Mouse (Mus musculus) limb, embryonic 12.5 days (tissue): ENCODE measurements around the gene Asic1. TPM values are rescaled to one million over a fixed set of nuclear protein-coding genes. Genes with fewer than 3 reads are reported as not detected.

Experiments
- ATAC-seq: fragments of 200-750 bp; cut with Nextera tagmentation; 2 replicates; pipeline ENCODE4 v1.8.0; 2017; ENCODE audit warnings: low read depth, moderate TSS enrichment; ENCODE audit not compliant: insufficient number of reproducible peaks, insufficient read depth, low FRiP score, low TSS enrichment
- H3K27ac ChIP-seq: fragments of 300-500 bp; sonication (generic); 2 replicates; pipeline ENCODE4 v1.5.1; 2016; ENCODE audit warnings: mild to moderate bottlenecking, moderate library complexity
- H3K27me3 ChIP-seq: fragments of 300-500 bp; sonication (generic); 2 replicates; pipeline ENCODE4 v1.6.1; 2016; ENCODE audit warnings: mild to moderate bottlenecking, moderate library complexity
- H3K36me3 ChIP-seq: fragments of 300-500 bp; sonication (generic); 2 replicates; pipeline ENCODE4 v1.6.1; 2016; ENCODE audit warnings: mild to moderate bottlenecking, moderate library complexity
- H3K4me1 ChIP-seq: fragments of 300-500 bp; sonication (generic); replicated peaks from 2 replicates; pipeline ENCODE4 v1.6.1; 2016
- H3K4me2 ChIP-seq: fragments of 300-500 bp; sonication (generic); 2 replicates; pipeline ENCODE4 v1.6.1; 2016; ENCODE audit warnings: mild to moderate bottlenecking, moderate library complexity
- H3K4me3 ChIP-seq: fragments of 300-500 bp; sonication (generic); replicated peaks from 2 replicates; pipeline ENCODE4 v1.5.1; 2016; ENCODE audit warnings: mild to moderate bottlenecking
- H3K9ac ChIP-seq: fragments of 300-500 bp; sonication (generic); replicated peaks from 2 replicates; pipeline ENCODE4 v1.6.1; 2016; ENCODE audit warnings: mild to moderate bottlenecking, moderate library complexity
- H3K9me3 ChIP-seq: fragments of 300-500 bp; sonication (generic); 2 replicates; pipeline ENCODE4 v1.6.1; 2016; ENCODE audit warnings: mild to moderate bottlenecking, moderate library complexity
- WGBS: fragments of 180-500 bp; shearing (Covaris S2); methylation state at CpG from one replicate; pipeline ENCODE4 v1.1.7; 2016; 5-methylcytosine and 5-hydroxymethylcytosine counted together
- polyA plus RNA-seq: library from polyadenylated mRNA; unstranded; fragments of >200 nt; fragmentation: Nextera tagmentation; extraction: Ambion mirVana; gene quantifications from 2 replicates; pipeline ENCODE4 v1.2.1, GENCODE M21; 2016

Gene Asic1
- polyA plus RNA-seq, 1 experiment from 2014 or later: 1.6 TPM

- Histone ChIP-seq H3K36me3 (peaks cover 86% of the 10 kb centered on the region), H3K4me3 (no peak overlapping the region), H3K27me3 (no peaks in the 10 kb centered on the region), H3K27ac (no peak overlapping the region), H3K4me2 (no peak overlapping the region), H3K4me1 (peaks cover 7% of the 10 kb centered on the region), H3K9me3 (no peaks in the 10 kb centered on the region), H3K9ac (no peak overlapping the region)
- ATAC-seq: no peak
- WGBS: 77% methylated on average over 4 of the region's 4 CpGs
Observed at GRCm38 (mm10) chr15:99714206-99714605, 44.0 kb downstream of the Asic1 start.

GRCm38 (mm10) chr15:99714858-99715257, 44.7 kb downstream of the Asic1 start:
- Histone ChIP-seq H3K27me3 (no peaks in the 10 kb centered on the region), H3K4me3 (no peak overlapping the region), H3K27ac (no peak overlapping the region), H3K9ac (no peak overlapping the region), H3K36me3 (peaks cover 80% of the 10 kb centered on the region), H3K4me1 (peaks cover 7% of the 10 kb centered on the region), H3K4me2 (no peak overlapping the region), H3K9me3 (no peaks in the 10 kb centered on the region)
- 55% methylated on average over 7 of the region's 7 CpGs for WGBS
- ATAC-seq: no peak

- Histone ChIP-seq H3K4me3 (no peak overlapping the region), H3K27ac (no peak overlapping the region), H3K4me2 (no peak overlapping the region), H3K27me3 (no peaks in the 10 kb centered on the region), H3K9me3 (no peaks in the 10 kb centered on the region), H3K9ac (no peak overlapping the region; the same call in 1 of the 2 replicates), H3K4me1 (peaks cover 7% of the 10 kb centered on the region), H3K36me3 (peaks cover 78% of the 10 kb centered on the region)
- no peak for ATAC-seq
- WGBS: 80% methylated on average over 13 of the region's 13 CpGs
Observed at GRCm38 (mm10) chr15:99715361-99715865, 45.2 kb downstream of the Asic1 start.

GRCm38 (mm10) chr15:99715982-99716746, 46.0 kb downstream of the Asic1 start:
- no peaks in the 10 kb centered on the region for H3K9me3 ChIP-seq
- H3K27ac ChIP-seq: no peak overlapping the region
- H3K4me3 ChIP-seq: no peak overlapping the region
- no peak overlapping the region for H3K4me2 ChIP-seq
- H3K9ac ChIP-seq: no peak overlapping the region
- H3K36me3 ChIP-seq: peaks cover 76% of the 10 kb centered on the region
- H3K27me3 ChIP-seq: no peaks in the 10 kb centered on the region
- peaks cover 7% of the 10 kb centered on the region for H3K4me1 ChIP-seq
- 70% methylated on average over 11 of the region's 11 CpGs for WGBS
- ATAC-seq: no peak

GRCm38 (mm10) chr15:99716814-99717213, 46.6 kb downstream of the Asic1 start:
- Histone ChIP-seq H3K9me3 (no peaks in the 10 kb centered on the region), H3K9ac (no peak overlapping the region), H3K36me3 (peaks cover 70% of the 10 kb centered on the region), H3K27ac (no peak overlapping the region), H3K27me3 (no peaks in the 10 kb centered on the region), H3K4me2 (no peak overlapping the region), H3K4me1 (peaks cover 7% of the 10 kb centered on the region), H3K4me3 (no peak overlapping the region)
- WGBS: 88% methylated on average over 12 of the region's 12 CpGs
- ATAC-seq: no peak

- Histone ChIP-seq H3K9ac (no peak within 1 kb of the TSS), H3K27ac (0 out of 2 replicates have a peak within 1 kb of the TSS, but pooled peaks have one; percentile 23), H3K27me3 (no peaks in the 10 kb centered on the region), H3K4me1 (peaks cover 7% of the 10 kb centered on the region), H3K36me3 (peaks cover 68% of the 10 kb centered on the region), H3K4me2 (no peak within 1 kb of the TSS), H3K9me3 (no peaks in the 10 kb centered on the region), H3K4me3 (no peak within 1 kb of the TSS)
- ATAC-seq: no peak
- 66% methylated on average over 26 of the region's 26 CpGs for WGBS
Observed at GRCm38 (mm10) chr15:99717386-99718334, 47.5 kb downstream of the Asic1 start, which contains the start of gene Gpd1. TSS of gene Gpd1 (plus strand) at chr15:99717515.

- H3K4me3 ChIP-seq: no peak overlapping the region
- H3K4me1 ChIP-seq: peaks cover 12% of the 10 kb centered on the region
- H3K9ac ChIP-seq: no peak overlapping the region
- no peaks in the 10 kb centered on the region for H3K27me3 ChIP-seq
- peaks cover 68% of the 10 kb centered on the region for H3K36me3 ChIP-seq
- no peak overlapping the region for H3K4me2 ChIP-seq
- WGBS: 90% methylated on average over 9 of the region's 9 CpGs
- no peak overlapping the region for H3K27ac ChIP-seq
- H3K9me3 ChIP-seq: no peaks in the 10 kb centered on the region
- no peak for ATAC-seq
Observed at GRCm38 (mm10) chr15:99718461-99719021, 48.4 kb downstream of the Asic1 start.

- H3K27me3 ChIP-seq: no peaks in the 10 kb centered on the region
- ATAC-seq: no peak
- 72% methylated on average over 8 of the region's 8 CpGs for WGBS
- H3K27ac ChIP-seq: no peak overlapping the region
- H3K9ac ChIP-seq: no peak overlapping the region
- no peaks in the 10 kb centered on the region for H3K9me3 ChIP-seq
- peaks cover 62% of the 10 kb centered on the region for H3K36me3 ChIP-seq
- no peak overlapping the region for H3K4me2 ChIP-seq
- peaks cover 25% of the 10 kb centered on the region for H3K4me1 ChIP-seq
- H3K4me3 ChIP-seq: no peak overlapping the region
Observed at GRCm38 (mm10) chr15:99719865-99720264, 49.7 kb downstream of the Asic1 start.

GRCm38 (mm10) chr15:99721921-99722743, 52.0 kb downstream of the Asic1 start:
- Histone ChIP-seq H3K36me3 (peaks cover 46% of the 10 kb centered on the region), H3K4me3 (no peak overlapping the region), H3K9me3 (no peaks in the 10 kb centered on the region), H3K27ac (no peak overlapping the region), H3K4me2 (no peak overlapping the region), H3K9ac (no peak overlapping the region), H3K4me1 (peaks cover 27% of the 10 kb centered on the region), H3K27me3 (no peaks in the 10 kb centered on the region)
- ATAC-seq: no peak
- 80% methylated on average over 25 of the region's 25 CpGs for WGBS

GRCm38 (mm10) chr15:99723120-99723514, 52.9 kb downstream of the Asic1 start:
- no peaks in the 10 kb centered on the region for H3K27me3 ChIP-seq
- no peak overlapping the region for H3K4me3 ChIP-seq
- no peak overlapping the region for H3K4me2 ChIP-seq
- no peaks in the 10 kb centered on the region for H3K9me3 ChIP-seq
- peaks cover 27% of the 10 kb centered on the region for H3K4me1 ChIP-seq
- 68% methylated on average over 10 of the region's 10 CpGs for WGBS
- H3K9ac ChIP-seq: no peak overlapping the region
- H3K27ac ChIP-seq: peak overlapping the region; percentile 53; the same call in 1 of the 2 replicates
- peaks cover 47% of the 10 kb centered on the region for H3K36me3 ChIP-seq
- ATAC-seq: no peak
